Mouse (Mus musculus): Measurements from ENCODE around the gene Cacnb4.

Gene Cacnb4

GRCm38 (mm10) chr2:52512865-52513388 lies 163.7 kb downstream of the Cacnb4 start:
- no peak for DNase-seq

- no peak for DNase-seq
Measured at GRCm38 (mm10) chr2:52512206-52512605, 164.4 kb downstream of the Cacnb4 start.

GRCm38 (mm10) chr2:52511799-52512198 lies 164.8 kb downstream of the Cacnb4 start:
- DNase-seq = no peak

- no peak for DNase-seq
Measured at GRCm38 (mm10) chr2:52509779-52510500, 166.7 kb downstream of the Cacnb4 start.

- no peak for DNase-seq
Measured at GRCm38 (mm10) chr2:52505164-52505563, 171.5 kb downstream of the Cacnb4 start.

GRCm38 (mm10) chr2:52504762-52505161 lies 171.9 kb downstream of the Cacnb4 start:
- peak; percentile 87 for DNase-seq

- DNase-seq = no peak
Measured at GRCm38 (mm10) chr2:52499849-52500262, 176.8 kb downstream of the Cacnb4 start.

GRCm38 (mm10) chr2:52499101-52499537 lies 177.5 kb downstream of the Cacnb4 start:
- DNase-seq = no peak

- DNase-seq = no peak
Measured at GRCm38 (mm10) chr2:52495097-52495694, 181.4 kb downstream of the Cacnb4 start.

GRCm38 (mm10) chr2:52494274-52494673 lies 182.4 kb downstream of the Cacnb4 start:
- DNase-seq = no peak

GRCm38 (mm10) chr2:52492867-52493266 lies 183.8 kb downstream of the Cacnb4 start:
- DNase-seq = no peak

- no peak for DNase-seq
Measured at GRCm38 (mm10) chr2:52489840-52490239, 186.8 kb downstream of the Cacnb4 start.

- DNase-seq = no peak
Measured at GRCm38 (mm10) chr2:52483496-52483895, 193.1 kb downstream of the Cacnb4 start.

- DNase-seq = peak; percentile 51
Measured at GRCm38 (mm10) chr2:52480476-52480875, 196.2 kb downstream of the Cacnb4 start.

GRCm38 (mm10) chr2:52478501-52478900 lies 198.1 kb downstream of the Cacnb4 start:
- no peak for DNase-seq

GRCm38 (mm10) chr2:52477550-52477907 lies 199.1 kb downstream of the Cacnb4 start:
- no peak for DNase-seq

GRCm38 (mm10) chr2:52476801-52477549 lies 199.7 kb downstream of the Cacnb4 start:
- peak; percentile 50 for DNase-seq

- no peak for DNase-seq
Measured at GRCm38 (mm10) chr2:52475854-52476253, 200.8 kb downstream of the Cacnb4 start.

- DNase-seq = no peak
Measured at GRCm38 (mm10) chr2:52474570-52474969, 202.1 kb downstream of the Cacnb4 start.

- peak; percentile 66 for DNase-seq
Measured at GRCm38 (mm10) chr2:52471545-52472291, 204.9 kb downstream of the Cacnb4 start.

- no peak for DNase-seq
Measured at GRCm38 (mm10) chr2:52470044-52470560, 206.5 kb downstream of the Cacnb4 start.

GRCm38 (mm10) chr2:52467629-52468028 lies 209.0 kb downstream of the Cacnb4 start:
- no peak for DNase-seq
